Mouse (Mus musculus) ovary, adult 2 months (tissue): ENCODE results near the gene Tbx5. TPM values are rescaled to one million over a fixed set of nuclear protein-coding genes. Genes with fewer than 3 reads are reported as not detected.

Experiments used
- polyA plus RNA-seq: library from polyadenylated mRNA; depleted of rRNA; stranded (reverse); fragments of >200 nt; gene quantifications from 2 replicates; pipeline ENCODE4 v1.2.3, GENCODE M21; 2012; rRNA removed

Gene Tbx5
- not detected in 2 replicates for polyA plus RNA-seq

DNA sequence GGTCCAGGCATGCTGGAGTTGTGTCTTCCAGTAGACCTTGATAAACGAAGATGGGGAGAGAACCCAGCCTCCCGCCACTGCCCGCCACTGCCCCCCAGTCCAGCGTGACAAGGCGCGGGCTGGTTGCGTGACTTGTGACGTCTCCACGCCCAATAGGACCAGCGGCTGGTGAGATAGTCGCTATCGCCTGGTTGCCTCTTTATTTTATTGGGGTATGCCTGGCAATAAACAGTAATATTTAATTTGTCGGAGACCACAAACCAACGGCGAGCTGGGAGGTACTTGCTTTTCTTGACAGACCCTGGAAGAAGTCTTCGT, at the start of gene Tbx5:
Gene Tbx5, plus strand, starts transcription at position 190 of the 318 bp plus-strand sequence.

Other genes starting within 250 kb of the Tbx5 start
- 143 and 227 TPM in 2 replicates for gene Tbx3, start 162.0 kb upstream of the Tbx5 start, polyA plus RNA-seq